Mouse (Mus musculus): ENCODE data around the gene Elmo1. TPM values are rescaled to one million over a fixed set of nuclear protein-coding genes. Genes with fewer than 3 reads are reported as not detected.
A peak's percentile ranks its signal among the peaks of the same experiment; 100 is the strongest.

Elmo1 gene
- total RNA-seq, 2 experiments from 2014 or later: 9.8 to 10.2 TPM

GRCm38 (mm10) chr13:20116868-20117510 is 26.6 kb downstream of the Elmo1 start:
- intact Hi-C loops (cut with DNase I): no loop called here
- DNase-seq (ENCODE audit: low spot score): peak; percentile 34

GRCm38 (mm10) chr13:20117691-20118090 is 27.3 kb downstream of the Elmo1 start:
- DNase-seq (ENCODE audit: low spot score): no peak
- intact Hi-C loops (cut with DNase I): no loop called here

- no peak for DNase-seq (ENCODE audit: low spot score)
- intact Hi-C loops (cut with DNase I): no loop called here
Observed at GRCm38 (mm10) chr13:20118909-20119308, 28.5 kb downstream of the Elmo1 start.

GRCm38 (mm10) chr13:20120723-20121122 is 30.3 kb downstream of the Elmo1 start:
- peak; percentile 40 for DNase-seq (ENCODE audit: low spot score)
- intact Hi-C loops (cut with DNase I): no loop called here

- intact Hi-C loops (cut with DNase I): no loop called here
- peak; percentile 30 for DNase-seq (ENCODE audit: low spot score)
Observed at GRCm38 (mm10) chr13:20121385-20122043, 31.1 kb downstream of the Elmo1 start.

- intact Hi-C loops (cut with DNase I): no loop called here
- DNase-seq (ENCODE audit: low spot score): no peak
Observed at GRCm38 (mm10) chr13:20123975-20124374, 33.6 kb downstream of the Elmo1 start.

- intact Hi-C loops (cut with DNase I): loop anchor here (5.0 kb wide), 1 partner anchor 107 kb away; no protein-coding TSS in a partner anchor
- no peak for DNase-seq (ENCODE audit: low spot score)
Observed at GRCm38 (mm10) chr13:20124965-20125364, 34.6 kb downstream of the Elmo1 start.

GRCm38 (mm10) chr13:20125845-20126244 is 35.4 kb downstream of the Elmo1 start:
- no peak for DNase-seq (ENCODE audit: low spot score)
- intact Hi-C loops (cut with DNase I): loop anchor here (5.0 kb wide), 1 partner anchor 106 kb away; no protein-coding TSS in a partner anchor

- no peak for DNase-seq (ENCODE audit: low spot score)
- intact Hi-C loops (cut with DNase I): loop anchor here (5.0 kb wide), 1 partner anchor 105 kb away; no protein-coding TSS in a partner anchor
Observed at GRCm38 (mm10) chr13:20127553-20127952, 37.2 kb downstream of the Elmo1 start.

- intact Hi-C loops (cut with DNase I): loop anchor here (5.0 kb wide), 1 partner anchor 104 kb away; no protein-coding TSS in a partner anchor
Observed at GRCm38 (mm10) chr13:20128097-20128496, 37.7 kb downstream of the Elmo1 start.

GRCm38 (mm10) chr13:20130731-20131130 is 40.3 kb downstream of the Elmo1 start:
- no peak for DNase-seq (ENCODE audit: low spot score)
- intact Hi-C loops (cut with DNase I): loop anchor here (5.0 kb wide), 2 partner anchors 38 to 52 kb away; partner anchors contain the start of gene Elmo1

More at GRCm38 (mm10) chr13:20128097-20128496, 37.7 kb downstream of the Elmo1 start:
- DNase-seq (ENCODE audit: low spot score): no peak

GRCm38 (mm10) chr13:20131322-20131997 is 41.1 kb downstream of the Elmo1 start:
- intact Hi-C loops (cut with DNase I): loop anchor here (5.0 kb wide), 2 partner anchors 39 to 51 kb away; partner anchors contain the start of gene Elmo1
- no peak for DNase-seq (ENCODE audit: low spot score)

- intact Hi-C loops (cut with DNase I): loop anchor here (5.0 kb wide), 2 partner anchors 40 to 50 kb away; partner anchors contain the start of gene Elmo1
Observed at GRCm38 (mm10) chr13:20131998-20132371, 41.6 kb downstream of the Elmo1 start.

GRCm38 (mm10) chr13:20133602-20134394 is 43.4 kb downstream of the Elmo1 start:
- intact Hi-C loops (cut with DNase I): loop anchor here (5.0 kb wide), 2 partner anchors 41 to 49 kb away; partner anchors contain the start of gene Elmo1
- DNase-seq (ENCODE audit: low spot score): peak; percentile 39

More at GRCm38 (mm10) chr13:20131998-20132371, 41.6 kb downstream of the Elmo1 start:
- DNase-seq (ENCODE audit: low spot score): no peak

GRCm38 (mm10) chr13:20134395-20135225 is 44.2 kb downstream of the Elmo1 start:
- peak; percentile 17 for DNase-seq (ENCODE audit: low spot score)
- intact Hi-C loops (cut with DNase I): loop anchor here (5.0 kb wide), 2 partner anchors 42 to 48 kb away; partner anchors contain the start of gene Elmo1

- DNase-seq (ENCODE audit: low spot score): no peak
Observed at GRCm38 (mm10) chr13:20136753-20137152, 46.4 kb downstream of the Elmo1 start.

GRCm38 (mm10) chr13:20138466-20138865 is 48.1 kb downstream of the Elmo1 start:
- intact Hi-C loops (cut with DNase I): no loop called here
- DNase-seq (ENCODE audit: low spot score): no peak

More at GRCm38 (mm10) chr13:20136753-20137152, 46.4 kb downstream of the Elmo1 start:
- intact Hi-C loops (cut with DNase I): no loop called here

GRCm38 (mm10) chr13:20139060-20139459 is 48.7 kb downstream of the Elmo1 start:
- no peak for DNase-seq (ENCODE audit: low spot score)
- intact Hi-C loops (cut with DNase I): no loop called here

All from heart, postnatal 25 days (tissue).